Mouse (Mus musculus): ENCODE measurements around the gene Scarf2.

GRCm38 (mm10) chr16:17809711-17810110 lies 12.6 kb downstream of the Scarf2 start:
- no peak for TF ChIP-seq CTCF (IDR thresholded peaks at IDR 0.05; ENCODE audit: low read depth)
- no peak for TF ChIP-seq EP300 (IDR thresholded peaks at IDR 0.05; ENCODE audit: low read depth)
